Mouse (Mus musculus): ENCODE measurements around the gene Tsc22d4.

GRCm38 (mm10) chr5:137796606-137797005 is 51.1 kb downstream of the Tsc22d4 start:
- TF ChIP-seq CTCF (IDR thresholded peaks at IDR 0.05; ENCODE audit: low read depth) = no peak
- no peak for TF ChIP-seq EP300 (IDR thresholded peaks at IDR 0.05; ENCODE audit: low read depth)

Measured in heart, postnatal 0 days (tissue).